Mouse (Mus musculus) thymus, adult 2 months (tissue): ENCODE results near the gene Larp4.

ENCODE experiments used
- CTCF ChIP-seq: fragments of 200-500 bp; IDR thresholded peaks from 2 replicates; pipeline ENCODE4 v1.5.1; 2012; ENCODE audit warnings: mild to moderate bottlenecking, control low read depth, low read length, moderate library complexity, borderline replicate concordance; ENCODE audit not compliant: control insufficient read depth, poor library complexity, insufficient read depth; ENCODE audit errors: extremely low read depth
- POLR2A ChIP-seq: fragments of 200-500 bp; IDR thresholded peaks from 2 replicates; pipeline ENCODE4 v1.6.1; 2012; ENCODE audit warnings: mild to moderate bottlenecking, low read length, control low read depth, moderate library complexity; ENCODE audit not compliant: control insufficient read depth, poor library complexity, insufficient read depth; ENCODE audit errors: extremely low read depth

- TF ChIP-seq CTCF, result peak; percentile 41; the same call in 1 of the 2 replicates
- peak; percentile 70 for TF ChIP-seq POLR2A
Observed at GRCm38 (mm10) chr15:99972361-99972988, 2.6 kb downstream of the Larp4 start.
